Mouse (Mus musculus) right cerebral cortex, adult 18-20 months (tissue): ENCODE data around the gene Apela.
"Not testable (repeated sequence)": the region's sequence is repeated elsewhere in the genome, so short reads cannot be mapped to it uniquely, and the experiment has no call there.

ENCODE experiments used
- DNase-seq: peaks from one replicate; pipeline ENCODE4 v3.0.0; 2022; ENCODE audit warnings: mixed read lengths

Apela gene

DNA sequence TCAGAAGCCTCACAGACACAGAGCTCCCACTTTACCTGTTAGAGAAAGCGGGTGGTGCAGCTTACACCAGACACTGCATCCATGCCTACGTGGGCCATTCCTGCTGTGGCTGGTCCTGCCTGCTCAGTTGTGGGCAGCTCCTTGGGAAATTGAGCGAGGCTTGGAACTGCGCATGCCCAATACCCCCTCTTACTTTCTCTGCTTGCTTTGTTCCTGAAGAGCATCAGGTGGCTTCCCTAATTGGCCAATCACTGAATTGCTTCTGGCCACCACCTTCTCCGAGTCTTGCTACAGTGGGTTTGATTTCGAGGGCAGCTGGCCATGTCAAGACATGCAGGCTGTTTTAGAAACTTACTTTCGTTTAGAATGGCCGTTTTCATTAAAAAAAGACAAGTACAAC, 18.7 kb downstream of the Apela start, which contains the start of the genes Trim61 and Trim60:
Gene Trim61, minus strand, starts transcription at position 101 of the 400 bp plus-strand sequence.
Gene Trim60, minus strand, starts transcription at position 162 of the 400 bp plus-strand sequence.
- no peak for DNase-seq

DNA sequence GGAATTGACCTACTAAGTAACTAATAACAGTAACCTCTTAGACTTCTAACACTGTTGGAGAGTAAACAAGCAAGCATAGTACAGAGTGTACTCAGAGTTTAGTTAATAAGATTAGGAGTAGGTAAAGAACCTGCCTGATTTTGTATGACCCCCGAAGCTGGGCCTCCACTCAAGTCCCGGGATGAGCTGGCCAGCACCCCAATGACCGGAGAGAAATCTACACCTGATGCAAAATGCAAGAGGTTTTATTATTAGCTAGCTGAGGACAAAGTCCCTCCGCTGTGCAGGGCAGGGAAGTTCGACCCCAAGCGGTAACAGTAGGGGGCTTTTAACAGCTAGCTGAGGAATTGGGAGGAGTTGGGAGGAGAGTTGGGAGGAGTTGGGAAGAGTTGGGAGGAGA, 29.5 kb downstream of the Apela start:
- DNase-seq = not testable (repeated sequence)

DNA sequence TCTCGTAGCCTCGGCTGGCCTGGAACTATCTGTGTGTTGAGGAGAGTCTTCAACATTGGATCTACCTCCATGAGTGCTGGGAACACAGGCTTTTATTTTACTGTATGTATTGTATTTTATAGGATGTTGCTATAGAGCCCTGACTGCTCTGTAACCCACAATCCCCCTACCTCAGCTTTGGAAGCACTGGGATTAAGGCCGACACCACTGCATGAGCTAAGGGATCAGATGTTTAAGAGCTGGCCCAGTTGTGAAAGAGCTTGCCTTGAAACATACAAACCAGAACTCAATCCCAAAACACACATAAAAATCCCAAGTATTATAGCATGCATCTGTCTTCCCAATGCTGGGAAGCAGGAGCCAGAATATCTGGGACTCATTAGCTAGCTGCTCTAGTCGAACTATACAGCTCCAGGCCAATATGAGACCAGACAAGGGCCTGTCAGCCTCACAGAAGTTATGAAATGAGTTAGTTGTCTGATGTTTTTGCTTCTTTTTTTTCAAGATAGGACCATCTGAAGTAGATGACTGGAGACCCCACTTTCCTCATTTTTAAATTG, 38.2 kb downstream of the Apela start:
- no peak for DNase-seq

DNA sequence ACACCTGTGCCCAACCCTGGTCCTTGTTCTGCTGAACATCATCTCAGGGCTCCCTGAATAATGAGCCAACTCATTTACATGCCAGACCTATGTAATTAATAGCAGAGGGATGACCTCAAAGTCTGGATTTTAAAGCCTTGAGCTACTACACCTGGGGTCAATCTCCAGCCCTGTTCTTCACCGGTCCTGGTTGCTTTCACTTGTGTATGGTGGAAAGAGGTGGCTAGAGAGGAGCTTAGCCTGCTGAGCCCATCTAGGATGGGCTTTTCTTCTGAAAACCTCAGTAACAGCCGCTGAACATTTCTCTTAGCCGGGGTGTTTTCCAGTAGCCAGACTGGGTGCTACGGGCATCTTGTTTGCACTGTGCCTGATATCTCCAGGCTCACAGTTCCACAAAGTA, 49.4 kb downstream of the Apela start, which contains the start of gene Trim75:
Gene Trim75, minus strand, starts transcription at position 101 of the 400 bp plus-strand sequence.
- no peak for DNase-seq

DNA sequence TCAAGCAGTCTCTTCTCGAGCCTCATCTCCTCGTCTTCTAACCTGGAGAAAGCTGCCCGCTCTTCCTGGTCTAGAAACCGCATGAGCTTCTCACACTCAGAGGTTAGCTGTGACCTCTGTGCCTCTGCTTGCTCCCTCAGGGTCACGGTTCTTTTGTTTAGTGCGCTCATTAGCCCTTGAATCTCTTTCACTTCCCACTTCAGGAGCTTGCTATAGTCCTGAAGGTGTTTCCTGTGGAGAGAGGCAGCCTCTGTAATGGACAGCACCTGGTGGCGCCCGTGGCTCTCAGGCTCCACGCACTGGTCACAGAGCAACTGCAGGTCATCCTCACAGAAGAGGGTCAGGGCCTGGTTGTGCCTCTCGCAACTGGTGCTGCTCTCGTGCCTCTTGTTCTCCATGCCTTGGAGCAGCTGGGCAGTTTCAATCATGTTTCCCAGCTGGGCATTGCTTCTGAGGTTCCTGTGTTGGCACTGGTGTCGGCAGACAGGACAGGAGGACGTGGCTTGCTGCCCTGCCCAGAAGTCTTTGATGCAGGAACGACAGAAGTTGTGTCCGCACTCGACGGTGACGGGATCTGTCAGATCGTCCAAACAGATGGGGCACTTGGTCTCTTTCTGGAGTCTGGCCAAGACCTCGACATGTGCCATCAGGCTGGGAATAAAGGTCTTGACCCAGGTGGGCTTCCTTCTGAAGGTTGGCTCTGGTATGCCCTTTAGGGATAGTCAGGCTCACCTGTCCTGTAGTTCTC, 53.8 kb downstream of the Apela start:
- no peak for DNase-seq
